Mouse (Mus musculus): ENCODE measurements around the gene Cbx7. TPM values are rescaled to one million over a fixed set of nuclear protein-coding genes. Genes with fewer than 3 reads are reported as not detected.

Gene Cbx7
- total RNA-seq, 2 experiments from 2014 or later, result 18.9 to 19.6 TPM

GRCm38 (mm10) chr15:80011778-80012526 lies 41.0 kb upstream of the Cbx7 start:
- intact Hi-C loops (cut with DNase I), result loop anchor here (2.0 to 5.0 kb wide), 3 partner anchors 40 to 65 kb away; no protein-coding TSS in a partner anchor
- DNase-seq, result peak; percentile 70
- Histone ChIP-seq H3K27ac (peak overlapping the region; percentile 94), H3K4me3 (peak overlapping the region; percentile 81)
- TF ChIP-seq CTCF (IDR thresholded peaks at IDR 0.05), result peak; percentile 53

GRCm38 (mm10) chr15:80011194-80011593 lies 40.3 kb upstream of the Cbx7 start:
- peak overlapping the region; percentile 94 for H3K27ac ChIP-seq

GRCm38 (mm10) chr15:80010182-80010558 lies 39.3 kb upstream of the Cbx7 start:
- no peak for TF ChIP-seq CTCF (IDR thresholded peaks at IDR 0.05)
- intact Hi-C loops (cut with DNase I), result loop anchor here (2.0 to 5.0 kb wide), 2 partner anchors 42 to 61 kb away; no protein-coding TSS in a partner anchor
- peak; percentile 89 for DNase-seq
- Histone ChIP-seq H3K4me3 (peak overlapping the region; percentile 81), H3K27ac (peak overlapping the region; percentile 94)

More at GRCm38 (mm10) chr15:80011194-80011593, 40.3 kb upstream of the Cbx7 start:
- no peak for DNase-seq
- intact Hi-C loops (cut with DNase I), result loop anchor here (2.0 to 5.0 kb wide), 2 partner anchors 41 to 62 kb away; no protein-coding TSS in a partner anchor
- no peak for TF ChIP-seq CTCF (IDR thresholded peaks at IDR 0.05)
- H3K4me3 ChIP-seq, result peak overlapping the region; percentile 81

GRCm38 (mm10) chr15:80009421-80010181 lies 38.7 kb upstream of the Cbx7 start:
- Histone ChIP-seq H3K27ac (peak overlapping the region; percentile 94), H3K4me3 (peak overlapping the region; percentile 81)
- peak; percentile 80 for DNase-seq
- intact Hi-C loops (cut with DNase I), result loop anchor here (2.0 to 5.0 kb wide), 2 partner anchors 43 to 61 kb away; no protein-coding TSS in a partner anchor
- TF ChIP-seq CTCF (IDR thresholded peaks at IDR 0.05), result no peak

- peak overlapping the region; percentile 94 for H3K27ac ChIP-seq
- intact Hi-C loops (cut with DNase I), result no loop called here
These were observed 37.5 kb upstream of the Cbx7 start for GRCm38 (mm10) chr15:80008461-80008860.

GRCm38 (mm10) chr15:80006156-80006555 lies 35.2 kb upstream of the Cbx7 start:
- intact Hi-C loops (cut with DNase I), result no loop called here
- DNase-seq, result peak; percentile 81
- TF ChIP-seq CTCF (IDR thresholded peaks at IDR 0.05), result no peak

More at GRCm38 (mm10) chr15:80008461-80008860, 37.5 kb upstream of the Cbx7 start:
- DNase-seq, result peak; percentile 52
- peak overlapping the region; percentile 81 for H3K4me3 ChIP-seq
- TF ChIP-seq CTCF (IDR thresholded peaks at IDR 0.05), result no peak

GRCm38 (mm10) chr15:80005436-80005835 lies 34.5 kb upstream of the Cbx7 start:
- intact Hi-C loops (cut with DNase I), result no loop called here
- peak overlapping the region; percentile 81 for H3K4me3 ChIP-seq
- no peak for DNase-seq
- H3K27ac ChIP-seq, result peak overlapping the region; percentile 94
- no peak for TF ChIP-seq CTCF (IDR thresholded peaks at IDR 0.05)

More at GRCm38 (mm10) chr15:80006156-80006555, 35.2 kb upstream of the Cbx7 start:
- Histone ChIP-seq H3K4me3 (peak overlapping the region; percentile 81), H3K27ac (peak overlapping the region; percentile 94)

GRCm38 (mm10) chr15:80004644-80005340 lies 33.9 kb upstream of the Cbx7 start:
- peak overlapping the region; percentile 81 for H3K4me3 ChIP-seq
- peak overlapping the region; percentile 94 for H3K27ac ChIP-seq

GRCm38 (mm10) chr15:80003581-80003980 lies 32.7 kb upstream of the Cbx7 start:
- Histone ChIP-seq H3K27ac (peak overlapping the region; percentile 94), H3K4me3 (peak overlapping the region; percentile 45)
- no peak for DNase-seq
- no peak for TF ChIP-seq CTCF (IDR thresholded peaks at IDR 0.05)
- intact Hi-C loops (cut with DNase I), result no loop called here

More at GRCm38 (mm10) chr15:80004644-80005340, 33.9 kb upstream of the Cbx7 start:
- TF ChIP-seq CTCF (IDR thresholded peaks at IDR 0.05), result no peak
- intact Hi-C loops (cut with DNase I), result no loop called here
- DNase-seq, result peak; percentile 77

- peak overlapping the region; percentile 94 for H3K27ac ChIP-seq
- H3K4me3 ChIP-seq, result no peak overlapping the region
- intact Hi-C loops (cut with DNase I), result loop anchor here (2.0 kb wide), 1 partner anchor 41 kb away; no protein-coding TSS in a partner anchor
- no peak for TF ChIP-seq CTCF (IDR thresholded peaks at IDR 0.05)
- no peak for DNase-seq
These were observed 30.7 kb upstream of the Cbx7 start for GRCm38 (mm10) chr15:80001601-80002000.

- peak overlapping the region; percentile 13; the same call in 1 of the 2 replicates for H3K4me3 ChIP-seq
- H3K27ac ChIP-seq, result peak overlapping the region; percentile 94
- intact Hi-C loops (cut with DNase I), result loop anchor here (2.0 kb wide), 1 partner anchor 40 kb away; no protein-coding TSS in a partner anchor
- no peak for DNase-seq
- no peak for TF ChIP-seq CTCF (IDR thresholded peaks at IDR 0.05)
These were observed 29.8 kb upstream of the Cbx7 start for GRCm38 (mm10) chr15:80000694-80001093.

GRCm38 (mm10) chr15:79997988-79998387 lies 27.1 kb upstream of the Cbx7 start:
- intact Hi-C loops (cut with DNase I), result no loop called here

More at GRCm38 (mm10) chr15:79997988-79998387, 27.1 kb upstream of the Cbx7 start:
- TF ChIP-seq CTCF (IDR thresholded peaks at IDR 0.05), result no peak
- H3K4me3 ChIP-seq, result no peak overlapping the region
- H3K27ac ChIP-seq, result no peak overlapping the region
- DNase-seq, result peak; percentile 13

Measured in gastrocnemius, adult 2 months (tissue).